Mouse (Mus musculus): ENCODE data around the gene Tpcn1.
"Not testable (repeated sequence)": the region's sequence is repeated elsewhere in the genome, so short reads cannot be mapped to it uniquely, and the experiment has no call there.

Gene Tpcn1

GRCm38 (mm10) chr5:120507311-120507710 is 81.2 kb downstream of the Tpcn1 start:
- no peak for DNase-seq

- no peak for DNase-seq
Measured at GRCm38 (mm10) chr5:120506490-120506889, 82.0 kb downstream of the Tpcn1 start.

- no peak for DNase-seq
Measured at GRCm38 (mm10) chr5:120505781-120506180, 82.7 kb downstream of the Tpcn1 start.

- DNase-seq: peak; percentile 70
Measured at GRCm38 (mm10) chr5:120505368-120505767, 83.1 kb downstream of the Tpcn1 start.

GRCm38 (mm10) chr5:120503144-120503795 is 85.2 kb downstream of the Tpcn1 start, which contains the start of gene Plbd2:
Gene Plbd2, minus strand, starts transcription at chr5:120503625.
- DNase-seq: peak; percentile 72

- DNase-seq: no peak
Measured at GRCm38 (mm10) chr5:120502675-120503143, 85.8 kb downstream of the Tpcn1 start.

GRCm38 (mm10) chr5:120502147-120502621 is 86.3 kb downstream of the Tpcn1 start:
- DNase-seq: no peak

- not testable (repeated sequence) for DNase-seq
Measured at GRCm38 (mm10) chr5:120500609-120501008, 87.9 kb downstream of the Tpcn1 start.

GRCm38 (mm10) chr5:120499202-120499601 is 89.3 kb downstream of the Tpcn1 start:
- DNase-seq: no peak

- DNase-seq: no peak
Measured at GRCm38 (mm10) chr5:120497071-120497470, 91.4 kb downstream of the Tpcn1 start.

GRCm38 (mm10) chr5:120495703-120496226 is 92.7 kb downstream of the Tpcn1 start:
- no peak for DNase-seq

GRCm38 (mm10) chr5:120495064-120495702 is 93.3 kb downstream of the Tpcn1 start:
- DNase-seq: no peak

- DNase-seq: no peak
Measured at GRCm38 (mm10) chr5:120493873-120494395, 94.5 kb downstream of the Tpcn1 start.

GRCm38 (mm10) chr5:120493440-120493839 is 95.0 kb downstream of the Tpcn1 start:
- no peak for DNase-seq

GRCm38 (mm10) chr5:120492437-120492836 is 96.0 kb downstream of the Tpcn1 start:
- no peak for DNase-seq

- DNase-seq: no peak
Measured at GRCm38 (mm10) chr5:120490679-120491192, 97.7 kb downstream of the Tpcn1 start.

- DNase-seq: no peak
Measured at GRCm38 (mm10) chr5:120487844-120488243, 100.6 kb downstream of the Tpcn1 start.
